Mouse (Mus musculus): ENCODE measurements at regions not wholly inside any gene's neighbourhood (a gene's known extent, or its start where the extent isn't known, plus 50 kb on each side); places are given as distances from the start of the nearest gene placed in this dataset.

DNA sequence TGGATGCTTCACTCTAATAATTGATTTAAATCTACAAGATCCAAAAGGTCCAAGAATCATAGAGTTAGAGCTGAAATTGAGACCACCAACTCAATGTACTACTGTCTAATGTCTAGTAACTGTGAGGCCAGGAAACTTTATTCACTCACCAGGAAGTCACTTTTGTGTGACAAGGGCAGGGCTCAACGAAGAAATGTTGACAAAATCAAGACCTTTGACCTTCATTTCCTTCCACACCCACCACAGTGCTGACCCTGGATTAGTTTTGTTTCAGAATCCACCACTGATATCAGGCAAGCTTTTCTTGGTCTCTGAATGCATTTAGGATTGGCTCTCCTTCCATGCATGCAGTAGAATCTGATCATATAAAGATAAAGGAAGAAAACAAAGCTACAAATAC, 487.5 kb upstream of the Gm26657 start:
- TF ChIP-seq REST (IDR thresholded peaks at IDR 0.05; ENCODE audit: insufficient read depth, insufficient read length) (no peak), TCF3 (IDR thresholded peaks at IDR 0.05; ENCODE audit: insufficient read length, low read depth) (no peak), POLR2A (IDR thresholded peaks at IDR 0.05; ENCODE audit: insufficient read length, low read depth) (no peak), POLR2AphosphoS2 (IDR thresholded peaks at IDR 0.05; ENCODE audit: insufficient read length, low read depth) (no peak), CEBPB (IDR thresholded peaks at IDR 0.05; ENCODE audit: insufficient read depth, poor library complexity, severe bottlenecking) (no peak), USF1 (IDR thresholded peaks at IDR 0.05; ENCODE audit: low read depth) (no peak), TCF12 (IDR thresholded peaks at IDR 0.05; ENCODE audit: insufficient read depth, poor library complexity, severe bottlenecking) (no peak), MYOG (IDR thresholded peaks at IDR 0.05; ENCODE audit: control insufficient read depth in 1 of 3, insufficient read depth in 1 of 3, insufficient read length in 2 of 3, low read depth in 2 of 3) (no peak), E2F4 (IDR thresholded peaks at IDR 0.05; ENCODE audit: insufficient read depth) (no peak), MAX (IDR thresholded peaks at IDR 0.05; ENCODE audit: low read depth) (no peak), SRF (IDR thresholded peaks at IDR 0.05; ENCODE audit: control insufficient read depth, insufficient read length, low read depth) (no peak), MYOD1 (IDR thresholded peaks at IDR 0.05; ENCODE audit: control insufficient read depth in 1 of 3, insufficient read length in 2 of 3, low read depth in 2 of 3) (no peak)

All from myocyte (in vitro differentiated cells).